Mouse (Mus musculus) bone marrow, adult 2 months (tissue): ENCODE data around the gene Igsf9.
A peak's percentile ranks its signal among the peaks of the same experiment; 100 is the strongest.

Experiments used
- CTCF ChIP-seq: fragments of 200-500 bp; IDR thresholded peaks from 2 replicates; pipeline ENCODE4 v1.5.1; 2011; ENCODE audit warnings: low read length, control low read depth; ENCODE audit not compliant: control insufficient read depth, insufficient read depth
- POLR2A ChIP-seq: fragments of 200-500 bp; IDR thresholded peaks from 2 replicates; pipeline ENCODE4 v1.6.1; 2011; ENCODE audit warnings: low read depth, mild to moderate bottlenecking, control low read depth, low read length, borderline replicate concordance; ENCODE audit not compliant: control insufficient read depth

GRCm38 (mm10) chr1:172499765-172500441 is 18.3 kb downstream of the Igsf9 start, which contains the start of gene Tagln2:
- TF ChIP-seq CTCF (no peak; the same call in 1 of the 2 replicates), POLR2A (peak; percentile 91)
